Mouse (Mus musculus): Measurements from ENCODE around the gene Fmn2. TPM values are rescaled to one million over a fixed set of nuclear protein-coding genes. Genes with fewer than 3 reads are reported as not detected.

Fmn2 gene
- polyA plus RNA-seq, 1 experiment from 2014 or later = 7.6 TPM

GRCm38 (mm10) chr1:174548291-174548690 lies 46.7 kb downstream of the Fmn2 start:
- Histone ChIP-seq H3K27me3 (ENCODE audit: control insufficient read depth, insufficient read depth, low read depth, low read length) (no peaks in the 10 kb centered on the region), H3K9me3 (replicated peaks; ENCODE audit: control insufficient read depth, low read length, poor library complexity, severe bottlenecking) (no peaks in the 10 kb centered on the region), H3K36me3 (ENCODE audit: control insufficient read depth, insufficient read depth, low read length) (no peaks in the 10 kb centered on the region), H3K4me1 (ENCODE audit: control insufficient read depth, insufficient read depth, low read length) (no peaks in the 10 kb centered on the region), H3K4me3 (ENCODE audit: low read depth, low read length) (no peak overlapping the region), H3K4me2 (ENCODE audit: low read length) (no peak overlapping the region), H3K27ac (ENCODE audit: low read length) (no peak overlapping the region), H3K9ac (ENCODE audit: low read depth, low read length) (no peak overlapping the region)
- WGBS = 86% methylated on average over 5 of the region's 5 CpGs
- no peak for ATAC-seq

GRCm38 (mm10) chr1:174553272-174554007 lies 51.8 kb downstream of the Fmn2 start:
- no peak for ATAC-seq
- 29% methylated on average over 2 of the region's 2 CpGs for WGBS
- Histone ChIP-seq H3K36me3 (ENCODE audit: control insufficient read depth, insufficient read depth, low read length) (no peaks in the 10 kb centered on the region), H3K27me3 (ENCODE audit: control insufficient read depth, insufficient read depth, low read depth, low read length) (no peaks in the 10 kb centered on the region), H3K9me3 (replicated peaks; ENCODE audit: control insufficient read depth, low read length, poor library complexity, severe bottlenecking) (no peaks in the 10 kb centered on the region), H3K4me2 (ENCODE audit: low read length) (no peak overlapping the region), H3K27ac (ENCODE audit: low read length) (no peak overlapping the region), H3K9ac (ENCODE audit: low read depth, low read length) (no peak overlapping the region), H3K4me3 (ENCODE audit: low read depth, low read length) (no peak overlapping the region), H3K4me1 (ENCODE audit: control insufficient read depth, insufficient read depth, low read length) (no peaks in the 10 kb centered on the region)

- Histone ChIP-seq H3K9ac (ENCODE audit: low read depth, low read length) (no peak overlapping the region), H3K4me3 (ENCODE audit: low read depth, low read length) (no peak overlapping the region), H3K36me3 (ENCODE audit: control insufficient read depth, insufficient read depth, low read length) (no peaks in the 10 kb centered on the region), H3K4me1 (ENCODE audit: control insufficient read depth, insufficient read depth, low read length) (no peaks in the 10 kb centered on the region), H3K9me3 (replicated peaks; ENCODE audit: control insufficient read depth, low read length, poor library complexity, severe bottlenecking) (no peaks in the 10 kb centered on the region), H3K27ac (ENCODE audit: low read length) (no peak overlapping the region), H3K27me3 (ENCODE audit: control insufficient read depth, insufficient read depth, low read depth, low read length) (no peaks in the 10 kb centered on the region), H3K4me2 (ENCODE audit: low read length) (no peak overlapping the region)
- no peak for ATAC-seq
- WGBS = 48% methylated on average over 3 of the region's 3 CpGs
Measured at GRCm38 (mm10) chr1:174555412-174555811, 53.8 kb downstream of the Fmn2 start.

GRCm38 (mm10) chr1:174557211-174557610 lies 55.6 kb downstream of the Fmn2 start:
- Histone ChIP-seq H3K36me3 (ENCODE audit: control insufficient read depth, insufficient read depth, low read length) (no peaks in the 10 kb centered on the region), H3K4me3 (ENCODE audit: low read depth, low read length) (no peak overlapping the region), H3K27me3 (ENCODE audit: control insufficient read depth, insufficient read depth, low read depth, low read length) (no peaks in the 10 kb centered on the region), H3K27ac (ENCODE audit: low read length) (no peak overlapping the region), H3K4me2 (ENCODE audit: low read length) (no peak overlapping the region), H3K9me3 (replicated peaks; ENCODE audit: control insufficient read depth, low read length, poor library complexity, severe bottlenecking) (no peaks in the 10 kb centered on the region), H3K4me1 (ENCODE audit: control insufficient read depth, insufficient read depth, low read length) (no peaks in the 10 kb centered on the region), H3K9ac (ENCODE audit: low read depth, low read length) (no peak overlapping the region)
- ATAC-seq = no peak
- WGBS = 82% methylated on average over 4 of the region's 4 CpGs

- no peak overlapping the region for H3K27ac ChIP-seq (ENCODE audit: low read length)
- no peaks in the 10 kb centered on the region for H3K36me3 ChIP-seq (ENCODE audit: control insufficient read depth, insufficient read depth, low read length)
- no peak overlapping the region for H3K4me2 ChIP-seq (ENCODE audit: low read length)
- H3K9ac ChIP-seq (ENCODE audit: low read depth, low read length) = no peak overlapping the region
- WGBS = 79% methylated on average over 3 of the region's 3 CpGs
- ATAC-seq = no peak
- no peaks in the 10 kb centered on the region for H3K9me3 ChIP-seq (replicated peaks; ENCODE audit: control insufficient read depth, low read length, poor library complexity, severe bottlenecking)
- no peaks in the 10 kb centered on the region for H3K4me1 ChIP-seq (ENCODE audit: control insufficient read depth, insufficient read depth, low read length)
- H3K27me3 ChIP-seq (ENCODE audit: control insufficient read depth, insufficient read depth, low read depth, low read length) = no peaks in the 10 kb centered on the region
- H3K4me3 ChIP-seq (ENCODE audit: low read depth, low read length) = no peak overlapping the region
Measured at GRCm38 (mm10) chr1:174557841-174558240, 56.2 kb downstream of the Fmn2 start.

- no peak for ATAC-seq
- H3K27ac ChIP-seq (ENCODE audit: low read length) = no peak overlapping the region
- H3K4me1 ChIP-seq (ENCODE audit: control insufficient read depth, insufficient read depth, low read length) = no peaks in the 10 kb centered on the region
- H3K9me3 ChIP-seq (replicated peaks; ENCODE audit: control insufficient read depth, low read length, poor library complexity, severe bottlenecking) = no peaks in the 10 kb centered on the region
- no peak overlapping the region for H3K9ac ChIP-seq (ENCODE audit: low read depth, low read length)
- H3K36me3 ChIP-seq (ENCODE audit: control insufficient read depth, insufficient read depth, low read length) = no peaks in the 10 kb centered on the region
- 88% methylated on average over 2 of the region's 2 CpGs for WGBS
- H3K4me3 ChIP-seq (ENCODE audit: low read depth, low read length) = no peak overlapping the region
- no peaks in the 10 kb centered on the region for H3K27me3 ChIP-seq (ENCODE audit: control insufficient read depth, insufficient read depth, low read depth, low read length)
- H3K4me2 ChIP-seq (ENCODE audit: low read length) = no peak overlapping the region
Measured at GRCm38 (mm10) chr1:174558488-174558887, 56.9 kb downstream of the Fmn2 start.

DNA sequence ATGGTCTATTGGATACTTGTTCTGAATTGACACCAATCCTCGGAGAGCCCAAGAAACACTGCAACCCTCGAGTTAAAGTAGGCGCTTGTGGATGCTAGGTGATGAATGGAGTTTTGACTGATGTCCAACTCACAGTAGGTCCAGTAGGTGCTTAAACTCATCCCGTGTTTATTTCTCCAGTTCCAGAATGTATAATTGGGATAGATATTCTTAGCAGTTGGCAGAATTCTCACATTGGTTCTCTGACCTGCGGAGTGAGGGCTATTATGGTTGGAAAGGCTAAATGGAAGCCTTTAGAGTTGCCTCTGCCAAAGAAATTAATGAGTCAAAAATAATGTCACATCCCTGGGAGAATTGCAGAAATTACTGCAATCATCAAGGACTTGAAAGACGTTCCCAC lies 62.9 kb downstream of the Fmn2 start:
- ATAC-seq = no peak
- Histone ChIP-seq H3K36me3 (ENCODE audit: control insufficient read depth, insufficient read depth, low read length) (no peaks in the 10 kb centered on the region), H3K27ac (ENCODE audit: low read length) (no peak overlapping the region), H3K9ac (ENCODE audit: low read depth, low read length) (no peak overlapping the region), H3K4me3 (ENCODE audit: low read depth, low read length) (no peak overlapping the region), H3K9me3 (replicated peaks; ENCODE audit: control insufficient read depth, low read length, poor library complexity, severe bottlenecking) (no peaks in the 10 kb centered on the region), H3K4me1 (ENCODE audit: control insufficient read depth, insufficient read depth, low read length) (no peaks in the 10 kb centered on the region), H3K4me2 (ENCODE audit: low read length) (no peak overlapping the region), H3K27me3 (ENCODE audit: control insufficient read depth, insufficient read depth, low read depth, low read length) (no peaks in the 10 kb centered on the region)
- WGBS = 94% methylated on average over 6 of the region's 6 CpGs

- H3K27ac ChIP-seq (ENCODE audit: low read length) = no peak overlapping the region
- no peaks in the 10 kb centered on the region for H3K36me3 ChIP-seq (ENCODE audit: control insufficient read depth, insufficient read depth, low read length)
- no peaks in the 10 kb centered on the region for H3K4me1 ChIP-seq (ENCODE audit: control insufficient read depth, insufficient read depth, low read length)
- H3K9ac ChIP-seq (ENCODE audit: low read depth, low read length) = no peak overlapping the region
- ATAC-seq = no peak
- no peaks in the 10 kb centered on the region for H3K9me3 ChIP-seq (replicated peaks; ENCODE audit: control insufficient read depth, low read length, poor library complexity, severe bottlenecking)
- no peak overlapping the region for H3K4me3 ChIP-seq (ENCODE audit: low read depth, low read length)
- H3K27me3 ChIP-seq (ENCODE audit: control insufficient read depth, insufficient read depth, low read depth, low read length) = no peaks in the 10 kb centered on the region
- H3K4me2 ChIP-seq (ENCODE audit: low read length) = no peak overlapping the region
- 89% methylated on average over 3 of the region's 3 CpGs for WGBS
Measured at GRCm38 (mm10) chr1:174568609-174569008, 67.0 kb downstream of the Fmn2 start.

GRCm38 (mm10) chr1:174592420-174592980 lies 90.9 kb downstream of the Fmn2 start:
- H3K9me3 ChIP-seq (replicated peaks; ENCODE audit: control insufficient read depth, low read length, poor library complexity, severe bottlenecking) = no peaks in the 10 kb centered on the region
- no peaks in the 10 kb centered on the region for H3K27me3 ChIP-seq (ENCODE audit: control insufficient read depth, insufficient read depth, low read depth, low read length)
- H3K4me3 ChIP-seq (ENCODE audit: low read depth, low read length) = no peak overlapping the region
- no peaks in the 10 kb centered on the region for H3K36me3 ChIP-seq (ENCODE audit: control insufficient read depth, insufficient read depth, low read length)
- no peak for ATAC-seq
- no peak overlapping the region for H3K9ac ChIP-seq (ENCODE audit: low read depth, low read length)
- H3K27ac ChIP-seq (ENCODE audit: low read length) = no peak overlapping the region
- H3K4me1 ChIP-seq (ENCODE audit: control insufficient read depth, insufficient read depth, low read length) = no peaks in the 10 kb centered on the region
- no peak overlapping the region for H3K4me2 ChIP-seq (ENCODE audit: low read length)
- 68% methylated on average over 5 of the region's 5 CpGs for WGBS
